Mouse (Mus musculus) colon, adult 2 months (tissue): Measurements from ENCODE around the gene Lama2. TPM values are rescaled to one million over a fixed set of nuclear protein-coding genes. Genes with fewer than 3 reads are reported as not detected.

ENCODE experiments used
- polyA plus RNA-seq: library from polyadenylated mRNA; depleted of rRNA; stranded (reverse); fragments of >200 nt; gene quantifications from 2 replicates; pipeline ENCODE4 v1.2.3, GENCODE M21; 2012; rRNA removed

Gene Lama2
- polyA plus RNA-seq, result 6.0 and 7.7 TPM in 2 replicates

GRCm38 (mm10) chr10:27619658-27620057, at the start of gene Lama2:
Lama2 (minus strand) TSS chr10:27619758.

